Mouse (Mus musculus): ENCODE measurements around the gene Ppp1r14a.

Ppp1r14a gene

DNA sequence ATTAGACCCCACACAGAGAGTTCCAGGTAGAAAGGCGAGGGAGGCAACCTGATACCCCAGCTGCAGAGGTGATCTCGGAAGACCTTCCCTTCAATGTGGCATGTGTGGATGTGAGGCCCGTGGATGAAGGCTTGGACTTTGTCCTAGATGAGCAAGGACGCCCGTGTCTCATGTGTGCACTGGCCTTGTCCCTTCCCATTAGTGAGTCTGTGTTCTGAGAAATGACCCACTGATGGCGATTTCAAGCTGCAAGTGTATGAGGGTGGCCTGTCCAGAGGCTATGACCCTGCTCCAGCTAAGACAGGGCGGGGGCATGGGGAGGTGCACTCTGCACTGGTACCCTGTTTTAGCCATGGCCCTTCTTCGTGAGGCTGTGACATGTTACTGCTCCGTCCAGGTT lies 51.1 kb downstream of the Ppp1r14a start:
- in situ Hi-C loops (cut with MboI; ENCODE audit: low pct_unique_long_range_greater_than_20kb in 1 of 2, low sequenced_read_pairs in 2 of 2, unreplicated experiment in 1 of 2), result no loop called here

DNA sequence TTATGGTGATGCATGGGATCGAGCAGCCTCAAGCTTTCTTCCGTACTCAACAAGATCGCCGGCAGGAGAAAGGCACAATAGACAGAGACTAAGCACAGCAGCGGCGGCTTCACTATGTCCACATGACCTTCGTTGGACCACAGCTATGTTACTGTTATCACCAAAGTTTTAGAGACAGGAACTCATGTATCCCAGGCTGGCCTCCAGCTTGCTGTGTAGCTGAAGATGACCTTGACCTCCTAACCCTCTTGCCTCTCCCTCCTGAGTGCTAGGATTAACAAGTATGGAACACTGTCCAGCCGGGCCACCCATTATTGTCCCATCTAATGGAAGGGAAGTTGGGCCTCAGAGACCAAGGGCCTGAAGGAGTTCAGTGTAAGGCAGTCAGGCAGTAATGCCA lies 51.7 kb downstream of the Ppp1r14a start:
- in situ Hi-C loops (cut with MboI; ENCODE audit: low pct_unique_long_range_greater_than_20kb in 1 of 2, low sequenced_read_pairs in 2 of 2, unreplicated experiment in 1 of 2), result no loop called here

DNA sequence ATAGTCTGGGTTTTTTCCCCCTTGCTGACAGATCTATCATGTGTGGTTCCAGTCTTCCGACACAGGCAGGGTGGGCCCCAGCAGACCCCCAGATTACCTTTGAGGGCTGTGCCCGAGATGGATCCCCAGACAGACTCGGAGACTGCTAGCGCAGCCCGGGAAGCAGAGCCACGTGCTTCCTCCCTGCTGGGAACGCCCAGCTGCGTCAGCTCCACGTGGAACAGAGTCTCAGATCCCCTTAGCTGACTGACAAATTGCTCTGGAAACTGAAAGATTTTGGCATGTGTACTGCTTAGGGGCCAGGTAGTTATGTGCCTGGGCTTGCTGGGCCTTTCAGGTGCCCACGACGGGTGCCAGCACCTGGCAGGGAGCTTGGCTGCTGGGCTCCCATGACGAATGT lies 52.6 kb downstream of the Ppp1r14a start:
- in situ Hi-C loops (cut with MboI; ENCODE audit: low pct_unique_long_range_greater_than_20kb in 1 of 2, low sequenced_read_pairs in 2 of 2, unreplicated experiment in 1 of 2), result no loop called here

DNA sequence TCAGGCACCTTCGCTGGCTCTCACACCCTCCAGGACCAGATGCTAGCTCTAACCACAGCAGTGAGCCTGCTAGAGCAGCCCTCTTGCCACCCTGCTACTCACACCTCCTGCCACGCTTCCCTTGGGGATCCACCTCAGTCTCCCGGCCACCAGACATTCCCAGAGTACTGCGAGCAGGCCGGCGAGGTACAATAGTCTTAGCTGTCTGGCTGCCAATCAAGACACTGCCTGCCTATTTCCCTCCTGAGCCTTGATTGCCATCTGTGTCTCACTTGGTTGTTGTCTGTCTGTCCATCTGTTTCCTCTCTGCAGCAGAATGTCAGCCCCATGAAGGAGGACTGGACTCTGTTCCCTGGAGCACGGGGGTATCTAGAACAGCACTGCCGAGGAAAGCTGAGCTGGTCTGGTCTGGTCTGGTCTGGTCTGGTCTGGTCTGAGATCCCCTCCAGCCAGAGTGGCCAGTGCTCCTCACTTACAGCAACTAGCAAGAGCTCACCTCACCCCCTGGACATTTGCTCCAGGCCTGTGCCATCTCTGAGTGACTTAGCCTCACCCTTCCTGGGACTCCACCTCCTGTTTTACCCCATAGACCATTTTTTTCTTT lies 53.5 kb downstream of the Ppp1r14a start:
- in situ Hi-C loops (cut with MboI; ENCODE audit: low pct_unique_long_range_greater_than_20kb in 1 of 2, low sequenced_read_pairs in 2 of 2, unreplicated experiment in 1 of 2), result no loop called here
